Mouse (Mus musculus) T-cell, adult 2 months (primary cell): ENCODE measurements at regions not wholly inside any gene's neighbourhood (a gene's known extent, or its start where the extent isn't known, plus 50 kb on each side); places are given as distances from the start of the nearest gene placed in this dataset.

Experiments used
- DNase-seq: peaks from one replicate; pipeline ENCODE4 v3.0.0; 2022; ENCODE audit warnings: low spot score

GRCm38 (mm10) chr17:45291052-45291451 is 142.5 kb downstream of the Cdc5l start:
- DNase-seq, result no peak

- no peak for DNase-seq
Measured at GRCm38 (mm10) chr17:45285621-45286189, 147.8 kb downstream of the Cdc5l start.

- DNase-seq, result no peak
Measured at GRCm38 (mm10) chr17:45281554-45281953, 152.0 kb downstream of the Cdc5l start.

- no peak for DNase-seq
Measured at GRCm38 (mm10) chr17:45279811-45280205, 153.7 kb downstream of the Cdc5l start.

GRCm38 (mm10) chr17:45279075-45279810 is 154.3 kb downstream of the Cdc5l start:
- no peak for DNase-seq

GRCm38 (mm10) chr17:45277516-45277915 is 156.0 kb downstream of the Cdc5l start:
- no peak for DNase-seq

GRCm38 (mm10) chr17:45276686-45277405 is 156.7 kb downstream of the Cdc5l start:
- DNase-seq, result no peak

- no peak for DNase-seq
Measured at GRCm38 (mm10) chr17:45274894-45275293, 158.6 kb downstream of the Cdc5l start.

GRCm38 (mm10) chr17:45266776-45267175 is 166.8 kb downstream of the Cdc5l start:
- DNase-seq, result no peak

GRCm38 (mm10) chr17:45265587-45265986 is 167.9 kb downstream of the Cdc5l start:
- no peak for DNase-seq

GRCm38 (mm10) chr17:45264434-45264833 is 169.1 kb downstream of the Cdc5l start:
- no peak for DNase-seq

GRCm38 (mm10) chr17:45260421-45260820 is 173.1 kb downstream of the Cdc5l start:
- no peak for DNase-seq

- DNase-seq, result no peak
Measured at GRCm38 (mm10) chr17:45258007-45258406, 175.5 kb downstream of the Cdc5l start.

GRCm38 (mm10) chr17:45252593-45253230 is 180.8 kb downstream of the Cdc5l start:
- no peak for DNase-seq

- peak; percentile 34 for DNase-seq
Measured at GRCm38 (mm10) chr17:45251034-45251730, 182.4 kb downstream of the Cdc5l start.

GRCm38 (mm10) chr17:45250450-45250849 is 183.1 kb downstream of the Cdc5l start:
- no peak for DNase-seq

- DNase-seq, result no peak
Measured at GRCm38 (mm10) chr17:45247142-45248137, 186.1 kb downstream of the Cdc5l start.

- no peak for DNase-seq
Measured at GRCm38 (mm10) chr17:45244870-45245269, 188.7 kb downstream of the Cdc5l start.

- no peak for DNase-seq
Measured at GRCm38 (mm10) chr17:45243103-45243502, 190.4 kb downstream of the Cdc5l start.

- DNase-seq, result no peak
Measured at GRCm38 (mm10) chr17:45242076-45242475, 191.5 kb downstream of the Cdc5l start.
